ENCODE assay signal across 31 mouse cellular contexts in the genomic region with DNA sequence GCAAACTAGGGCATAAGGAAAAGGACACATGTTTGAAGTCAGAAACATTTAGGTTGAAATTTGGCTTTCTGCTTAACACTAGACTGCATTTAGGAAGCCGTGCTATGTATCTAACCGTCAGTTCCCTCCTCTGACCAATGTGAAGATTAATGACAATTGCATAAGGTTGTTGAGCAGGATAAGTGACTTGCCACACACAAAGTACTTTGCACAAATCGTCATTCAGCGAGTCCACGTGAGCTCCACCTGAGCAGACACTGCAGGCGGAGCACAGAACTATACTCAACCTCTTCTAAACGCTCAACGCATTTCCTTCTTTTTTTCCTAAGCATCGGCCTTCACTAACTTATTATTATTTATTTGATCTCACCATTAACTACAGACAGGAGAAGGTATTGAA. TPM values are rescaled to one million over a fixed set of nuclear protein-coding genes. Genes with fewer than 3 reads are reported as not detected.
DNase-seq lines count a peak whose midpoint lies in the region; ATAC-seq lines count a peak whose summit lies in the region.
"Had no signal": no experiment of that assay in that cellular context is flagged by ENCODE, and none has a peak within 500 bp of the region (broad histone marks: within the 10 kb centered on the region; RNA-seq: fewer than 3 reads in every experiment).

No protein-coding gene starts in this region.

- no peak overlapping the region for H3K27ac ChIP-seq in midbrain, embryonic 11.5 days (ENCODE audit: low read depth, low read length)
- no peak overlapping the region for H3K27ac ChIP-seq in midbrain, embryonic 16.5 days (ENCODE audit: low read length)
- no peak overlapping the region for H3K27ac ChIP-seq in intestine, embryonic 16.5 days (ENCODE audit: low read length)
- H3K27ac ChIP-seq in heart, embryonic 10.5 days: no peak overlapping the region
- H3K27ac ChIP-seq: embryonic facial prominence, embryonic 13.5 days; embryonic facial prominence, embryonic 15.5 days; forebrain, embryonic 10.5 days; forebrain, embryonic 12.5 days had no signal

- no peak overlapping the region for H3K4me2 ChIP-seq in midbrain, embryonic 11.5 days
- no peak overlapping the region for H3K4me2 ChIP-seq in midbrain, embryonic 16.5 days (ENCODE audit: low read length)
- H3K4me2 ChIP-seq in intestine, embryonic 16.5 days (ENCODE audit: low read depth, low read length): no peak overlapping the region
- H3K4me2 ChIP-seq: embryonic facial prominence, embryonic 13.5 days; embryonic facial prominence, embryonic 15.5 days; forebrain, embryonic 12.5 days had no signal

- H3K36me3 ChIP-seq in midbrain, embryonic 11.5 days (ENCODE audit: control insufficient read depth, insufficient read depth, low read length): no peaks in the 10 kb centered on the region
- no peaks in the 10 kb centered on the region for H3K36me3 ChIP-seq in midbrain, embryonic 16.5 days (ENCODE audit: control insufficient read depth, insufficient read depth, low read length)
- H3K36me3 ChIP-seq in intestine, embryonic 16.5 days (ENCODE audit: control insufficient read depth, insufficient read depth, low read length): no peaks in the 10 kb centered on the region
- H3K36me3 ChIP-seq in heart, embryonic 10.5 days: no peaks in the 10 kb centered on the region
- H3K36me3 ChIP-seq: embryonic facial prominence, embryonic 13.5 days; embryonic facial prominence, embryonic 15.5 days; forebrain, embryonic 10.5 days; forebrain, embryonic 12.5 days; G1E had no signal

- WGBS in midbrain, embryonic 11.5 days: 88% methylated on average over 9 of the region's 9 CpGs
- 90% methylated on average over 9 of the region's 9 CpGs for WGBS in midbrain, embryonic 16.5 days
- 64% methylated on average over 9 of the region's 9 CpGs for WGBS in intestine, embryonic 16.5 days
- 88% methylated on average over 9 of the region's 9 CpGs for WGBS in heart, embryonic 10.5 days

- no peaks in the 10 kb centered on the region for H3K27me3 ChIP-seq in midbrain, embryonic 11.5 days (ENCODE audit: control insufficient read depth, insufficient read depth, low read length)
- H3K27me3 ChIP-seq in midbrain, embryonic 16.5 days (ENCODE audit: control insufficient read depth, insufficient read depth, low read depth, low read length): no peaks in the 10 kb centered on the region
- no peaks in the 10 kb centered on the region for H3K27me3 ChIP-seq in intestine, embryonic 16.5 days (replicated peaks; ENCODE audit: control insufficient read depth, insufficient read depth, low read length)
- no peaks in the 10 kb centered on the region for H3K27me3 ChIP-seq in heart, embryonic 10.5 days (ENCODE audit: insufficient read depth, poor library complexity, severe bottlenecking)
- H3K27me3 ChIP-seq: CH12.LX; embryonic facial prominence, embryonic 13.5 days; embryonic facial prominence, embryonic 15.5 days; forebrain, embryonic 12.5 days; Patski had no signal

- no peak overlapping the region for H3K9ac ChIP-seq in midbrain, embryonic 11.5 days (ENCODE audit: low read length)
- H3K9ac ChIP-seq in midbrain, embryonic 16.5 days (ENCODE audit: low read depth, low read length): no peak overlapping the region
- H3K9ac ChIP-seq in intestine, embryonic 16.5 days (ENCODE audit: low read depth, low read length): no peak overlapping the region
- H3K9ac ChIP-seq: embryonic facial prominence, embryonic 13.5 days; embryonic facial prominence, embryonic 15.5 days; forebrain, embryonic 12.5 days had no signal

- no peak overlapping the region for H3K4me3 ChIP-seq in midbrain, embryonic 11.5 days (ENCODE audit: low read depth, low read length)
- no peak overlapping the region for H3K4me3 ChIP-seq in midbrain, embryonic 16.5 days (ENCODE audit: low read depth, low read length)
- H3K4me3 ChIP-seq in intestine, embryonic 16.5 days (ENCODE audit: low read length): no peak overlapping the region
- no peak overlapping the region for H3K4me3 ChIP-seq in heart, embryonic 10.5 days
- H3K4me3 ChIP-seq: embryonic facial prominence, embryonic 13.5 days; embryonic facial prominence, embryonic 15.5 days; erythroblast, embryonic 14.5 days; forebrain, embryonic 10.5 days; forebrain, embryonic 12.5 days had no signal

- no peak for ATAC-seq in midbrain, embryonic 11.5 days (ENCODE audit: low FRiP score)
- no peak for ATAC-seq in midbrain, embryonic 16.5 days
- ATAC-seq in intestine, embryonic 16.5 days: peak; percentile 82
- ATAC-seq in megakaryocyte progenitor cell, adult 5-6 weeks (replicated peaks; ENCODE audit: poor library complexity): peak; percentile 42; the same call in 1 of the 2 replicates
- ATAC-seq: activated CD4-positive, CD25-positive, alpha-beta regulatory T cell, adult 4 months; CD4-positive, CD25-positive, alpha-beta regulatory T cell, adult 4 months; forebrain, embryonic 14.5 days; Patski had no signal

- H3K9me3 ChIP-seq in midbrain, embryonic 11.5 days (ENCODE audit: control insufficient read depth, low read length): no peaks in the 10 kb centered on the region
- no peaks in the 10 kb centered on the region for H3K9me3 ChIP-seq in midbrain, embryonic 16.5 days (replicated peaks; ENCODE audit: control insufficient read depth, low read length, poor library complexity, severe bottlenecking)
- H3K9me3 ChIP-seq in intestine, embryonic 16.5 days (ENCODE audit: control insufficient read depth, low read length): no peaks in the 10 kb centered on the region
- no peaks in the 10 kb centered on the region for H3K9me3 ChIP-seq in heart, embryonic 10.5 days
- H3K9me3 ChIP-seq: embryonic facial prominence, embryonic 13.5 days; embryonic facial prominence, embryonic 15.5 days; forebrain, embryonic 10.5 days; forebrain, embryonic 12.5 days; G1E had no signal

- H3K4me1 ChIP-seq in midbrain, embryonic 11.5 days (ENCODE audit: control insufficient read depth, insufficient read depth, low read length): no peaks in the 10 kb centered on the region
- H3K4me1 ChIP-seq in midbrain, embryonic 16.5 days (ENCODE audit: control insufficient read depth, insufficient read depth, low read length): no peaks in the 10 kb centered on the region
- no peaks in the 10 kb centered on the region for H3K4me1 ChIP-seq in intestine, embryonic 16.5 days (ENCODE audit: control insufficient read depth, insufficient read depth, low read length)
- H3K4me1 ChIP-seq in heart, embryonic 10.5 days: no peaks in the 10 kb centered on the region
- H3K4me1 ChIP-seq: embryonic facial prominence, embryonic 13.5 days; embryonic facial prominence, embryonic 15.5 days; forebrain, embryonic 10.5 days; forebrain, embryonic 12.5 days had no signal

- DNase-seq in midbrain, embryonic 11.5 days (ENCODE audit: low spot score, missing footprints): peak; percentile 72
- peak; percentile 52 for DNase-seq in gonadal fat pad, adult 2 months (ENCODE audit: low read depth)
- DNase-seq in embryo, embryonic 9.5 days (ENCODE audit: extremely low spot score): no peak
- DNase-seq in kidney, adult 9 months: no peak
- DNase-seq in heart, embryonic 10.5 days (ENCODE audit: low spot score): no peak
- DNase-seq: adrenal gland, adult 8-10 months; adrenal gland, postnatal 14 days; adrenal gland, postnatal 36 days; B cell, adult 2 months; cerebellum, adult 11-12 months; cerebellum, adult 2 months; cerebellum, adult 9-10 months; cerebellum, postnatal 10 days; cerebellum, postnatal 25 days had no signal

RNA-seq across cellular contexts. Expression of a gene that starts 3.3 kb away (rescaled TPM):
- polyA plus RNA-seq in midbrain, embryonic 11.5 days (2014; fragmentation: Nextera tagmentation; extraction: Ambion mirVana): not detected in 2 replicates
- polyA plus RNA-seq in midbrain, embryonic 16.5 days (2015; fragmentation: Nextera tagmentation; extraction: Ambion mirVana): not detected in 2 replicates
- polyA plus RNA-seq in gonadal fat pad, adult 2 months (2012; rRNA removed): not detected in 2 replicates
- not detected in 2 replicates for polyA plus RNA-seq in intestine, embryonic 16.5 days (2015; fragmentation: Nextera tagmentation; extraction: Ambion mirVana)
- total RNA-seq in megakaryocyte progenitor cell, adult 5-6 weeks (2015): not detected in 2 replicates
- total RNA-seq in megakaryocyte progenitor cell, adult 5-6 weeks (2017): not detected in 2 replicates
- not detected in 2 replicates for polyA plus RNA-seq in heart, embryonic 10.5 days (2016; fragmentation: Nextera tagmentation; extraction: Ambion mirVana)
- total RNA-seq: adrenal gland, adult 18-20 months; adrenal gland, adult 8-10 months; adrenal gland, postnatal 14 days; adrenal gland, postnatal 36 days; CH12.LX; G1E had no signal
- polyA plus RNA-seq: activated CD4-positive, CD25-positive, alpha-beta regulatory T cell, adult 4 months; CD4-positive, CD25-positive, alpha-beta regulatory T cell, adult 4 months; cerebellum, adult 2 months; cortical plate, adult 2 months; embryonic facial prominence, embryonic 11.5 days; embryonic facial prominence, embryonic 13.5 days; embryonic facial prominence, embryonic 15.5 days; erythroblast, embryonic 14.5 days; forebrain, embryonic 10.5 days; forebrain, embryonic 12.5 days; forebrain, embryonic 14.5 days; G1E; Patski had no signal

RNA-seq across cellular contexts. Expression of a gene that starts 39.5 kb away (rescaled TPM):
- polyA plus RNA-seq in midbrain, embryonic 11.5 days (2014; fragmentation: Nextera tagmentation; extraction: Ambion mirVana): 23.3 and 29.1 TPM in 2 replicates
- polyA plus RNA-seq in midbrain, embryonic 16.5 days (2015; fragmentation: Nextera tagmentation; extraction: Ambion mirVana): 30.8 and 32.9 TPM in 2 replicates
- polyA plus RNA-seq in gonadal fat pad, adult 2 months (2012; rRNA removed): 4.9 and 5.3 TPM in 2 replicates
- polyA plus RNA-seq in intestine, embryonic 16.5 days (2015; fragmentation: Nextera tagmentation; extraction: Ambion mirVana): 205 and 228 TPM in 2 replicates
- 26.6 and 38.3 TPM in 2 replicates for total RNA-seq in megakaryocyte progenitor cell, adult 5-6 weeks (2015)
- total RNA-seq in megakaryocyte progenitor cell, adult 5-6 weeks (2017): 25.5 and 38.6 TPM in 2 replicates
- polyA plus RNA-seq in heart, embryonic 10.5 days (2016; fragmentation: Nextera tagmentation; extraction: Ambion mirVana): 12.5 and 13.2 TPM in 2 replicates
- total RNA-seq: CH12.LX had no signal

Comparison
In these comparisons a context has a peak if more than half of its experiments do, and no peak if none do; other contexts are left out.
1. ATAC-seq: peak in intestine, embryonic 16.5 days (single experiment) and megakaryocyte progenitor cell, adult 5-6 weeks (single experiment); none in midbrain, embryonic 11.5 days (single experiment) and midbrain, embryonic 16.5 days (single experiment).
2. DNase-seq: peak in midbrain, embryonic 11.5 days (single experiment) and gonadal fat pad, adult 2 months (single experiment); none in embryo, embryonic 9.5 days (single experiment), kidney, adult 9 months (single experiment) and heart, embryonic 10.5 days (single experiment).